Mouse (Mus musculus): ENCODE data around the gene Ccdc7a. TPM values are rescaled to one million over a fixed set of nuclear protein-coding genes. Genes with fewer than 3 reads are reported as not detected.
A peak's percentile ranks its signal among the peaks of the same experiment; 100 is the strongest.

Ccdc7a gene
- polyA plus RNA-seq, 1 experiment: not detected

DNA sequence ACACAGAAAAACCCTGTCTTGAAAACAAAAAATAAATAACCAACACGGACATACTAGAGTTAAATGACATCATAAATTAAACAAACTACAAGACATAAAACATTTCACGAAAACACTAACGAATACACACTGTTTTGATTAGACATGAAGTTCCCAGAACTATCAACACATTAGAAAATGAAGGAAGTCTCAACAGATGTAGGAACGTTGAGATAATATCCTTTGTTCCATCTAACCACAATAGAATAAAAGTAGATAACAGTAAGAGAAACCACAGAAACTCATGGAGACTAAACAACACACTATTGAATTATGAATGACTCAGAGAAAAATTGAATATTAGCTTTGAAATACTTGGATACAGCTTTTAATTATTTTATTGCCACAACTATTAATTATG is 252.8 kb downstream of the Ccdc7a start:
- no peak overlapping the region for H3K4me3 ChIP-seq (ENCODE audit: insufficient read depth, low read depth, low read length)
- no peak overlapping the region for H3K27ac ChIP-seq (ENCODE audit: insufficient read depth, low read depth, low read length)
- H3K4me1 ChIP-seq (ENCODE audit: control insufficient read depth, insufficient read depth, low read length): no peaks in the 10 kb centered on the region
- no peaks in the 10 kb centered on the region for H3K36me3 ChIP-seq (ENCODE audit: control insufficient read depth, insufficient read depth, low read length)
- DNase-seq: no peak
- H3K27me3 ChIP-seq (replicated peaks; ENCODE audit: control insufficient read depth, insufficient read depth, low read length): no peaks in the 10 kb centered on the region
- no peak for TF ChIP-seq POLR2A (IDR thresholded peaks at IDR 0.05; ENCODE audit: low read depth, low read length)
- TF ChIP-seq CTCF (conservative IDR thresholded peaks at IDR 0.05; ENCODE audit: insufficient read depth, insufficient read length, low read depth, low read length): no peak
- 62% methylated on average over 4 of the region's 4 CpGs for WGBS

DNA sequence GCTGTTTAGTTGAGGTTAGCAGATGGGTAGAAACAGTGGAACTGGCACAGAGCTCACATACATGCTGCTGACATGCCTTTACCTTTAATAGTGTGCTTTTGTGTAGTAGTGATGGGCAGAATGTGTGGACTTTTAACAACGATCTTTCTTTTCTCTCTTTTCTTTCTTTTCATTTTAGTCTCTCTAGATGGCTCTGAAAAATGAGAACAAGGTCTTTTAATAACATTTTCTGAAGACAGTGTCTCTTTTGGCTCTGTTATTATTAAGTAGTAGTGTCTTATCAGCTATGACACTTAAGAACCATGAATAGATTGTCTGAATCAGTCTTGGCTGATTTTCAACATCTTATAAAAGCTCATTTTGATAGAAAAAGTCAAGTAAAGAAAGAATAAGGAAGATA is 266.7 kb downstream of the Ccdc7a start, which contains the start of gene Gm3952:
Gene Gm3952, minus strand, starts transcription at position 101 of the 400 bp plus-strand sequence.
- Histone ChIP-seq H3K4me1 (ENCODE audit: control insufficient read depth, insufficient read depth, low read length) (no peaks in the 10 kb centered on the region), H3K27ac (ENCODE audit: insufficient read depth, low read depth, low read length) (no peak within 1 kb of the TSS), H3K27me3 (replicated peaks; ENCODE audit: control insufficient read depth, insufficient read depth, low read length) (no peaks in the 10 kb centered on the region), H3K4me3 (ENCODE audit: insufficient read depth, low read depth, low read length) (no peak within 1 kb of the TSS), H3K36me3 (ENCODE audit: control insufficient read depth, insufficient read depth, low read length) (no peaks in the 10 kb centered on the region)
- no peak for TF ChIP-seq CTCF (conservative IDR thresholded peaks at IDR 0.05; ENCODE audit: insufficient read depth, insufficient read length, low read depth, low read length)
- no peak for TF ChIP-seq POLR2A (IDR thresholded peaks at IDR 0.05; ENCODE audit: low read depth, low read length)
- WGBS: 77% methylated on average over 1 of the region's 1 CpGs
- DNase-seq: no peak

DNA sequence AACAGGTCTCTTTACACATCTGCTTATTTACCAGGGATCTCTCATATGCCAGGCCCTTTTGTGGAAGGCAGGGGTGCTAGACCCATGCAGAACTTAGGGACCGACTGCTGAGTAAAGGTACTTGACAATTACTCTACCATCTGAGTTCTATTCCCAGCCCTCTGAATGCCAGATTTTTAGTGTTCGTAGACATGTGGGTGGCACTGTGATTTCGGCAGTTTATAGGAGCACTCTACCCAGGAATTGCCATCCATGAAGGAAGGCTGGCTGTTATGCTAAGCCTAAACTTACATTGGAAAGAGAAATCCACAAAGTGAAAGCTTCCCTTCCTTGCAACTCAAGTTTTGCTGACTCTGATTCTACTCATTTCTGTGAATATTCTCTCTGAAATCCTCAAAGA is 329.6 kb downstream of the Ccdc7a start:
- H3K4me3 ChIP-seq (ENCODE audit: insufficient read depth, low read depth, low read length): no peak overlapping the region
- WGBS: 97% methylated on average over 3 of the region's 3 CpGs
- H3K36me3 ChIP-seq (ENCODE audit: control insufficient read depth, insufficient read depth, low read length): peaks cover 8% of the 10 kb centered on the region
- no peak overlapping the region for H3K27ac ChIP-seq (ENCODE audit: insufficient read depth, low read depth, low read length)
- DNase-seq: no peak
- no peaks in the 10 kb centered on the region for H3K4me1 ChIP-seq (ENCODE audit: control insufficient read depth, insufficient read depth, low read length)
- TF ChIP-seq POLR2A (IDR thresholded peaks at IDR 0.05; ENCODE audit: low read depth, low read length) (no peak), CTCF (conservative IDR thresholded peaks at IDR 0.05; ENCODE audit: insufficient read depth, insufficient read length, low read depth, low read length) (no peak)
- H3K27me3 ChIP-seq (replicated peaks; ENCODE audit: control insufficient read depth, insufficient read depth, low read length): no peaks in the 10 kb centered on the region

DNA sequence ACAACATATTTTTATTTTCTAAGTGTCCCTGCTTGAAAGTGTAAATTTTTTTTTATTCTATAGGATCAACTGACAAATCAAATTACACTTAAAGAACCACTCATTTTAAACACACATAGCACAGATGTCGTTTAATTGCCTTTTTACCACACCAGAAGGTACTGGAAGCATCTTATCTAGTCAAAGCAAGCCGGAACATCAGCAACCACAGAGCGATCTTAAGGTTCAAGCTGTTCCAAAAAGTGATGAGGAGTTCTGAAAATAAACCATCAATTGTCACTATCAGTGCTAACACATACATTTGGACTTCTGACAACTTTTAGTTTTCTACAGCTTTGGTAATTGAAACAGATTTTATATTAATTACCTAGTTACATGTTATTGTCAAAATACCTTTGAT is 331.2 kb downstream of the Ccdc7a start:
- Histone ChIP-seq H3K4me3 (ENCODE audit: insufficient read depth, low read depth, low read length) (no peak overlapping the region), H3K27ac (ENCODE audit: insufficient read depth, low read depth, low read length) (no peak overlapping the region), H3K36me3 (ENCODE audit: control insufficient read depth, insufficient read depth, low read length) (peaks cover 9% of the 10 kb centered on the region), H3K4me1 (ENCODE audit: control insufficient read depth, insufficient read depth, low read length) (no peaks in the 10 kb centered on the region), H3K27me3 (replicated peaks; ENCODE audit: control insufficient read depth, insufficient read depth, low read length) (no peaks in the 10 kb centered on the region)
- DNase-seq: no peak
- TF ChIP-seq POLR2A (IDR thresholded peaks at IDR 0.05; ENCODE audit: low read depth, low read length) (no peak), CTCF (conservative IDR thresholded peaks at IDR 0.05; ENCODE audit: insufficient read depth, insufficient read length, low read depth, low read length) (no peak)
- WGBS: 96% methylated on average over 3 of the region's 3 CpGs

DNA sequence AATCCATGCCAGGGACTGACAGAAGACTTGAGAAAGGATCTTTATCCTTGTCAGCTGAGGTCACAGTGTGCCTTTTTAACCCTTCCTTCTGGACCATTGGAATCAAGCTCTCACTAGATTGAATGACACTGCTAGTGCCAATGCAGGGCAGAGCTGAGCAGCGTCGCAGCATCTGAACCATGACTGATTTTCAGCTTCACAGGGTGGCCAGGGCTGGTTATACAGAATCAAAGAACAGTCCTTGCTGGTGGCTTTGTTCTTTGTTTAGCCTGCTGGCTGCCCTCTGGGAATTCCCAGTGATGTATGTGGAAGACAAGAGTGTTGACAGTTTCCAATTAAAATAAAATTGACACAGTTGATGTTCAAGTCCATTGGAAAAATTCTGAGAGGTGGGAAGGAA is 333.1 kb downstream of the Ccdc7a start:
- peaks cover 9% of the 10 kb centered on the region for H3K36me3 ChIP-seq (ENCODE audit: control insufficient read depth, insufficient read depth, low read length)
- H3K27me3 ChIP-seq (replicated peaks; ENCODE audit: control insufficient read depth, insufficient read depth, low read length): no peaks in the 10 kb centered on the region
- H3K4me3 ChIP-seq (ENCODE audit: insufficient read depth, low read depth, low read length): no peak overlapping the region
- H3K27ac ChIP-seq (ENCODE audit: insufficient read depth, low read depth, low read length): no peak overlapping the region
- WGBS: 44% methylated on average over 2 of the region's 2 CpGs
- no peak for DNase-seq
- no peak for TF ChIP-seq POLR2A (IDR thresholded peaks at IDR 0.05; ENCODE audit: low read depth, low read length)
- no peak for TF ChIP-seq CTCF (conservative IDR thresholded peaks at IDR 0.05; ENCODE audit: insufficient read depth, insufficient read length, low read depth, low read length)
- peaks cover under 1% of the 10 kb centered on the region; the same call in 1 of the 2 replicates for H3K4me1 ChIP-seq (ENCODE audit: control insufficient read depth, insufficient read depth, low read length)

DNA sequence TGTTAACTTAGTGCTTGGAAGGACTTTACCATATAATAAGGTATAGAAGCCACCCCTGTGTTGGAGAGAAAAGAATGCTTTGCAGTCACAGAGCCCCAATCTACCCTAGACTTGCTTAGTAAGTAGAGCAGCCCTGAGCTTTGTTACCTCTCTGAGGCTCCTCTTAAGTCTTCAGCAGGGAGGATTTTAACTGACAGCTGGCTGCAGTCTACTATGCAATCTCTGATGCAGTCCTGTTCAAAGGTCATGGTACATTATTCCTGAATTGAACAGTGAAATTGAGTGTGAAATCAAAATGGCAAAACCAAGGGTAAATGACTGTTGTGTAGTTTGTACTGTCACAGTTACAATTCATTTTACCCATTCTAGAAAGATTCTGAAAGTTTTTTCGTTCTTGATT is 338.1 kb downstream of the Ccdc7a start:
- DNase-seq: no peak

DNA sequence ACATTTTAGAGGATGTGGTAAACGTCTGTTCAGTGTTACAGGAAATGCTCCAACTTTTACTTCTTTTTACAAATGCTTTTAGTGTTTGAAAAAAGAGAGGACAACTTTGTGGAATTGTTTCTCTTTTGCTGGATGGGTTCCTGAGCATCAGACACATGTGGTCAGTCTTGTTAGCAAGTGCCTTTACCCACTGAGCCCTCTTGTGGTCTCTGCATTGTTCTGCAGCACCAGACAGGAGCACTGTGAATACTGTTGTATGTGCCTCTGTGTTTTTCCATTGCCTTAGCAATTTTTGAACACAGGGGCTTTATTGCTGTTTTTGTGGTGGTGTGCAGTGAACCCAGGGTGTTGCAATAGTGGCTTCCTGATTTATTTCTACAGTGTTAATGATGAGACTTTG is 340.5 kb downstream of the Ccdc7a start:
- Histone ChIP-seq H3K36me3 (ENCODE audit: control insufficient read depth, insufficient read depth, low read length) (peaks cover 4% of the 10 kb centered on the region), H3K4me1 (ENCODE audit: control insufficient read depth, insufficient read depth, low read length) (peaks cover 2% of the 10 kb centered on the region; the same call in 1 of the 2 replicates), H3K27me3 (replicated peaks; ENCODE audit: control insufficient read depth, insufficient read depth, low read length) (no peaks in the 10 kb centered on the region), H3K27ac (ENCODE audit: insufficient read depth, low read depth, low read length) (no peak overlapping the region), H3K4me3 (ENCODE audit: insufficient read depth, low read depth, low read length) (no peak overlapping the region)
- DNase-seq: peak; percentile 34
- WGBS: 52% methylated on average over 1 of the region's 1 CpGs
- TF ChIP-seq CTCF (conservative IDR thresholded peaks at IDR 0.05; ENCODE audit: insufficient read depth, insufficient read length, low read depth, low read length) (peak; percentile 59), POLR2A (IDR thresholded peaks at IDR 0.05; ENCODE audit: low read depth, low read length) (no peak)

More for the DNA sequence above, 338.1 kb downstream of the Ccdc7a start:
- Histone ChIP-seq H3K4me1 (ENCODE audit: control insufficient read depth, insufficient read depth, low read length) (peaks cover 2% of the 10 kb centered on the region; the same call in 1 of the 2 replicates), H3K36me3 (ENCODE audit: control insufficient read depth, insufficient read depth, low read length) (peaks cover 4% of the 10 kb centered on the region), H3K27me3 (replicated peaks; ENCODE audit: control insufficient read depth, insufficient read depth, low read length) (no peaks in the 10 kb centered on the region), H3K4me3 (ENCODE audit: insufficient read depth, low read depth, low read length) (no peak overlapping the region), H3K27ac (ENCODE audit: insufficient read depth, low read depth, low read length) (no peak overlapping the region)
- WGBS: 98% methylated on average over 1 of the region's 1 CpGs
- TF ChIP-seq POLR2A (IDR thresholded peaks at IDR 0.05; ENCODE audit: low read depth, low read length) (no peak), CTCF (conservative IDR thresholded peaks at IDR 0.05; ENCODE audit: insufficient read depth, insufficient read length, low read depth, low read length) (no peak)
